Mouse (Mus musculus) lung, postnatal 0 days (tissue): ENCODE results near the gene Bhlha15.

ENCODE experiments used
- CTCF ChIP-seq: IDR thresholded peaks from 2 replicates; pipeline ENCODE4 v1.5.1; 2016; ENCODE audit warnings: antibody characterized with exemption, mild to moderate bottlenecking
- EP300 ChIP-seq: IDR thresholded peaks from 2 replicates; pipeline ENCODE4 v1.6.1; 2016; ENCODE audit warnings: antibody characterized with exemption, mild to moderate bottlenecking, control low read depth

- TF ChIP-seq CTCF = no peak
- TF ChIP-seq EP300 = no peak
Measured at GRCm38 (mm10) chr5:144189327-144189726, 759 bp upstream of the Bhlha15 start.
